Mouse (Mus musculus) lung, postnatal 0 days (tissue): ENCODE measurements at regions not wholly inside any gene's neighbourhood (a gene's known extent, or its start where the extent isn't known, plus 50 kb on each side); places are given as distances from the start of the nearest gene placed in this dataset.
A peak's percentile ranks its signal among the peaks of the same experiment; 100 is the strongest.

Experiments
- ATAC-seq: fragments of 200-750 bp; cut with Nextera tagmentation; 2 replicates; pipeline ENCODE4 v1.8.0; 2017; ENCODE audit warnings: moderate library complexity
- DNase-seq: peaks from one replicate; pipeline ENCODE4 v3.0.0-alpha.2; 2016; ENCODE audit warnings: low spot score
- H3K27ac ChIP-seq: fragments of 300-500 bp; sonication (generic); 2 replicates; pipeline ENCODE4 v1.5.1; 2014; ENCODE audit warnings: antibody characterized with exemption, mild to moderate bottlenecking, low read length, mixed read lengths
- H3K27me3 ChIP-seq: fragments of 300-500 bp; sonication (generic); replicated peaks from 2 replicates; pipeline ENCODE4 v1.6.1; 2014; ENCODE audit warnings: low read length, mixed read lengths; ENCODE audit not compliant: insufficient read depth
- H3K36me3 ChIP-seq: fragments of 300-500 bp; sonication (generic); 2 replicates; pipeline ENCODE4 v1.6.1; 2014; ENCODE audit warnings: low read length, mixed read lengths; ENCODE audit not compliant: insufficient read depth
- H3K4me1 ChIP-seq: fragments of 300-500 bp; sonication (generic); 2 replicates; pipeline ENCODE4 v1.6.1; 2014; ENCODE audit warnings: antibody characterized with exemption, low read depth, low read length, mixed read lengths; ENCODE audit not compliant: insufficient read depth
- H3K4me2 ChIP-seq: fragments of 300-500 bp; sonication (generic); replicated peaks from 2 replicates; pipeline ENCODE4 v1.6.1; 2014; ENCODE audit warnings: low read depth, mild to moderate bottlenecking, low read length, moderate library complexity, mixed read lengths
- H3K4me3 ChIP-seq: fragments of 300-500 bp; sonication (generic); 2 replicates; pipeline ENCODE4 v1.5.1; 2014; ENCODE audit warnings: low read depth, low read length
- H3K9ac ChIP-seq: fragments of 300-500 bp; sonication (generic); replicated peaks from 2 replicates; pipeline ENCODE4 v1.6.1; 2014; ENCODE audit warnings: low read depth, mild to moderate bottlenecking
- H3K9me3 ChIP-seq: fragments of 300-500 bp; sonication (generic); 2 replicates; pipeline ENCODE4 v1.6.1; 2016; ENCODE audit warnings: low read length, mixed read lengths
- CTCF ChIP-seq: IDR thresholded peaks from 2 replicates; pipeline ENCODE4 v1.5.1; 2016; ENCODE audit warnings: antibody characterized with exemption, mild to moderate bottlenecking
- EP300 ChIP-seq: IDR thresholded peaks from 2 replicates; pipeline ENCODE4 v1.6.1; 2016; ENCODE audit warnings: antibody characterized with exemption, mild to moderate bottlenecking, control low read depth
- WGBS: fragments of 180-500 bp; shearing (Covaris S2); extraction: QIAGEN DNeasy Blood & Tissue Kit; methylation state at CpG from one replicate; pipeline ENCODE4 v1.1.7; 2014; 5-methylcytosine and 5-hydroxymethylcytosine counted together

DNA sequence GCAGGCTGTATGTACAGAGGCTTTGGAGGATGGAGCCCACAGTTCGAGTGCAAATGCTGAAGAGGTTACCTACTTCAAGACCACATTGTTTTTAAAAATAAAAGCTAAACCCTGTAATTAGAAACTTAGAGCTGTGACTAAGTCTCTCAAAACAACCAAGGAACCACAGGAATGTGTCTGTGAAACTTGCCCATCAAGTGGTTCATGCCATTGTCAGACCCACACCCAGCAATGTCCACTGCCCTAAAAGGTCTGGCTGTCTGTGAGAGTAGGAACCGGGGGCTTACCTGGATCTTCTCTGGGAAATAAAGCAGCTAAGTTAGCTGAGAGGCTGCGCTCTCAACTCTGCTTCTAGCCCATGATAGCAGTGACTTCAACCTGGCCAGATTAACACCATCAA lies 87.8 kb upstream of the Foxq1 start:
- Histone ChIP-seq H3K9me3 (no peaks in the 10 kb centered on the region), H3K36me3 (no peaks in the 10 kb centered on the region), H3K27ac (no peak overlapping the region), H3K9ac (no peak overlapping the region), H3K27me3 (no peaks in the 10 kb centered on the region), H3K4me3 (no peak overlapping the region), H3K4me2 (no peak overlapping the region), H3K4me1 (no peaks in the 10 kb centered on the region)
- TF ChIP-seq CTCF, result no peak
- ATAC-seq, result no peak
- no peak for DNase-seq
- 68% methylated on average over 3 of the region's 3 CpGs for WGBS

DNA sequence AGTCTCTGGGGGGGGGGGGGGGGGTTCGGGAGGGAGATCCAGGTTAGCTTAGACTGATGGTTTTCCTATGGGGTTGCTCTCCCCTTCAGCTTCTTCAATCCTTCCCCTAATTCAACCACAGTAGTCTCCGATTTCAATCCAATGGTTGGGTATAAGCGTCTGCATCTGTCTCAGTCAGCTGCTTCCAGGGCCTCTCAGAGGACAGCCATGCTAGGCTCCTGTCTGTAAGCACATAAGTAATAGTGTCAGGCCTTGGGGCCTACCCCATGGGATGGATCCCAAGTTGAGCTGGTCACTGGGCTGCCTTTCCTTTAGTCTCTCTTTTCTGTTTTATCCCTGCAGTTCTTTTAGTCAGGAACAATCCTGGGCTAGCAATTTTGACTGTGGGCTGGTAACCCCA lies 87.0 kb upstream of the Foxq1 start:
- ATAC-seq (no peak), DNase-seq (no peak)
- Histone ChIP-seq H3K4me1 (no peaks in the 10 kb centered on the region), H3K36me3 (no peaks in the 10 kb centered on the region), H3K27me3 (no peaks in the 10 kb centered on the region), H3K27ac (no peak overlapping the region), H3K9me3 (no peaks in the 10 kb centered on the region), H3K4me2 (no peak overlapping the region), H3K9ac (no peak overlapping the region), H3K4me3 (no peak overlapping the region)
- 80% methylated on average over 3 of the region's 3 CpGs for WGBS
- TF ChIP-seq EP300 (no peak), CTCF (no peak)

DNA sequence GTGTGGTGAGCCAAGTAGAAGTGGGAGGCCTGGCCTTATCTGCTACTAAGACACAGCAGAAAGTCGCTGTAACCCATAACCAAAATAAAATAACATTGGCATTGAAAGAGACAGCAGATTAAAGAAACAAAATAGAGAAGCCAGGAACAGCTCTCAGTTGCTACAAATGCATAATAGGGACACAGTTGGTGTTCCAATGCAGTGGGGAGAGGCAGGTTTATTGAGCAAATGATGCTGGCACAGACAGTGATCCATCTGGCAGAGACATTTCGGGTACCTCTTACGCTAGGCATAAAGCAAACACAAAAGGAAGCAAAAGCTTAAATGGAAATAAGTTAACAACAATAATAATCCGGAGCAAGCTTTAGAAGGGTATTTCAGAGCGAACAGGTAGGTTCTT lies 83.6 kb upstream of the Foxq1 start:
- no peak for DNase-seq
- Histone ChIP-seq H3K9me3 (no peaks in the 10 kb centered on the region), H3K4me1 (no peaks in the 10 kb centered on the region), H3K9ac (no peak overlapping the region), H3K4me2 (no peak overlapping the region), H3K36me3 (no peaks in the 10 kb centered on the region), H3K4me3 (no peak overlapping the region), H3K27ac (no peak overlapping the region), H3K27me3 (no peaks in the 10 kb centered on the region)
- WGBS, result 82% methylated on average over 5 of the region's 5 CpGs
- ATAC-seq, result no peak
- TF ChIP-seq EP300, result no peak
- no peak for TF ChIP-seq CTCF

DNA sequence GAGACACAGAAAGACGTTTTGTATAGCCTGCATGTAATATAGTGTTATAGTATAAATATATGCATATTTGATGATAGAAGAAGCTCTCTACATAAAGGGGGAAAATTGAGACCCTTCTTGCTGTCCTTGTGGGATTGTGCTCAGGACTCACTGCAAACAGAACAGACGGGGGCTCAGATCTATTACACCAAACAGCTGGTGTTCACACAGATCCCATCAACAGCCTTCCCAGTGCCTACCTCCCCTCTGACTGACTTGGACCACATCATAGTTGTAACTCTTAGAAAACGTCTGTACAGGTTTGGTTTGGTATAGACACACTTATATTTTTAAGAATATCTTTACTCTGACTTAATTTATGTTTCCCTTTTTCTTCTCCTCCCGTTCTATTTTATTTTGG lies 83.1 kb upstream of the Foxq1 start:
- no peak for TF ChIP-seq CTCF
- TF ChIP-seq EP300, result no peak
- 52% methylated on average over 4 of the region's 4 CpGs for WGBS

DNA sequence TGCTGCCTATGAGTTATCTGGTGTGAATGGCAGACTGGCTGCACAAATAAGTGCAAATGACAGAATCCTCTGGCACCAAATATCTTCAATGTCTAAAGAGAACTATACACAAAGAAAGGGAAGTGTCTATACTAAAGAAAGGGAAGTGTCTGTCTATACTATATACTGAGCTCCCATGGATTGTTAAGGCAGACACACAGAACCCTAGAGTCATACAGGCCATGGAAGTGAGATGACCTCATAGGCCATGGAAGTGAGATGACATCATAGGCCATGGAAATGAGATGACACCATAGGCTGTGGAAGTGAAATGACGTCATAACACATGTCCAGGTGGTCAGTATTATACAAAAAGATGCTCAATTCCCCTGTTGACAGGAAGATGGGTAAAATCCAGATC lies 82.7 kb upstream of the Foxq1 start:
- 73% methylated on average over 1 of the region's 1 CpGs for WGBS
- H3K4me1 ChIP-seq, result no peaks in the 10 kb centered on the region
- H3K27me3 ChIP-seq, result no peaks in the 10 kb centered on the region
- no peak overlapping the region for H3K4me2 ChIP-seq
- no peaks in the 10 kb centered on the region for H3K9me3 ChIP-seq
- no peak for DNase-seq
- TF ChIP-seq CTCF (no peak), EP300 (no peak)
- H3K27ac ChIP-seq, result no peak overlapping the region
- no peaks in the 10 kb centered on the region for H3K36me3 ChIP-seq
- H3K4me3 ChIP-seq, result no peak overlapping the region
- ATAC-seq, result no peak
- no peak overlapping the region for H3K9ac ChIP-seq

More for the DNA sequence above, 83.1 kb upstream of the Foxq1 start:
- H3K27ac ChIP-seq, result no peak overlapping the region
- H3K4me1 ChIP-seq, result no peaks in the 10 kb centered on the region
- DNase-seq, result no peak
- ATAC-seq, result no peak
- H3K27me3 ChIP-seq, result no peaks in the 10 kb centered on the region
- no peaks in the 10 kb centered on the region for H3K9me3 ChIP-seq
- no peak overlapping the region for H3K4me3 ChIP-seq
- no peak overlapping the region for H3K4me2 ChIP-seq
- no peak overlapping the region for H3K9ac ChIP-seq
- no peaks in the 10 kb centered on the region for H3K36me3 ChIP-seq

DNA sequence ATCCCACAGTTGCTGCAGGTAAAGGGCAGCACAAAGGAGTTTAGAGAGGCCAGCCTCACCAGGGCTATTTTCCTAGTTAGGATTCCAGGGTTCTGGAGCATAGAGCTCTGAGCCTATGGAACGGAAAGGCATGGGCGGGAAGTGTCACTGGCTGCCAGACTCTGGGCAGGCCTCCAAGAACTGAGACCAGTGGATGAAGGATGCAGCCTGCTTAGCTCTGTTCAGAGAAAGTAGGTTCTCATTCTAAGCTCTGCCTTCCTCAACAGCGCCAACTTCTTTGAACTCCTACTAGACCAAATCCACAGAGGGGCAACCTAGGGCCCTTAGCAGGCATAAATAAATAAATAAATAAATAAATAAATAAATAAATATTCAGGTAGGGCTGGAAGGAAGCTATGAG lies 80.1 kb upstream of the Foxq1 start:
- peak; percentile 59 for ATAC-seq
- Histone ChIP-seq H3K9ac (no peak overlapping the region), H3K4me1 (no peaks in the 10 kb centered on the region), H3K9me3 (no peaks in the 10 kb centered on the region), H3K4me3 (no peak overlapping the region), H3K4me2 (no peak overlapping the region), H3K36me3 (no peaks in the 10 kb centered on the region), H3K27ac (no peak overlapping the region), H3K27me3 (no peaks in the 10 kb centered on the region)
- no peak for TF ChIP-seq CTCF
- TF ChIP-seq EP300, result no peak
- DNase-seq, result peak; percentile 60
- 32% methylated on average over 3 of the region's 3 CpGs for WGBS

DNA sequence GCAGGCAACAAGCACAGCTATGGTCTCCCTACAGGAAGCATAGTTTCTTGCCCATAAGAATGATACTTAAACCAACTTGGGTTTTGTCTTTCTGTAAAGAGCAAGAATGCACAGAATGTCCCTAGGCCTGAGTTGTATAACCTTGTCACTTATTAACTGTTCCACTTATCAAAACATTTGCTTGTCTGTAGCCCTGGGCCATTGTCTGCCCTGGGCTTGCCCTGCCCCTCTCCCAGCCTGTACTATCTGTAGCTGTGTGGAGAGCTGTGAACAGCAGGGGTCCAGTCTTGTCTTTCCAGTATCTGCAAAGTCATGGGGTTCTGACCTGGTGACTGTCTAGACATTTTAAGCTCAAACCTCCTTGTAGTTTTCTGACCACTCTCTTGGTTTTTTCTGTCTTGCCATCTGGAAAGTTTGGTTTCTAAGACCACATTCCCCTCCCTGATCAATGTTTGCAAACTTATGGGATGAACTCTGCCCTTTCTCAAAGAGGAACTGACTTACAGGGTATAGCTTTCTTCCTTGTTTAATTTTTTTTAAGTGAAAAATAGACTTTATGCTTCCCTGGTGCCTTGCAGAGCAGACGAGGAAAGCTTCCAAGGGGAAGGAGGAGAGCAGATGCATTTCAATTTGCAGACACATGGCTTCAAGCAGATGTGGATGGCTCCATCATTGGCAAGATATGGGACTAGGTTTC lies 78.6 kb upstream of the Foxq1 start:
- no peak for TF ChIP-seq EP300
- no peak for TF ChIP-seq CTCF
- no peak overlapping the region for H3K9ac ChIP-seq
- H3K27ac ChIP-seq, result no peak overlapping the region
- no peaks in the 10 kb centered on the region for H3K4me1 ChIP-seq
- no peaks in the 10 kb centered on the region for H3K27me3 ChIP-seq
- no peaks in the 10 kb centered on the region for H3K9me3 ChIP-seq
- 50% methylated on average over 1 of the region's 1 CpGs for WGBS
- H3K4me3 ChIP-seq, result no peak overlapping the region
- ATAC-seq (no peak), DNase-seq (no peak)
- H3K36me3 ChIP-seq, result no peaks in the 10 kb centered on the region
- H3K4me2 ChIP-seq, result no peak overlapping the region
